Mouse (Mus musculus): ENCODE measurements around the gene BC107364.
"Not testable (repeated sequence)": the region's sequence is repeated elsewhere in the genome, so short reads cannot be mapped to it uniquely, and the experiment has no call there.

- TF ChIP-seq CTCF (IDR thresholded peaks at IDR 0.05; ENCODE audit: borderline replicate concordance, extremely low read depth, insufficient read depth, insufficient read length); POLR2A (IDR thresholded peaks at IDR 0.05; ENCODE audit: borderline replicate concordance, extremely low read depth, insufficient read depth, insufficient read length, poor library complexity, severe bottlenecking): not testable (repeated sequence)
These were observed 6.9 kb upstream of the BC107364 start for GRCm38 (mm10) chr3:96458886-96459439.
